In genomic region chr8:95000684-95001083, GRCm38 (mm10) we compare ENCODE assay signal across 8 mouse cellular contexts. TPM values are rescaled to one million over a fixed set of nuclear protein-coding genes. Genes with fewer than 3 reads are reported as not detected.
DNase-seq lines count a peak whose midpoint lies in the region; TF ChIP-seq lines count a peak whose summit lies in the region.

No protein-coding gene starts in this region.

- intact Hi-C loops in left cerebral cortex, adult 2 months (cut with DNase I): loop anchor here (1.0 to 2.0 kb wide), 3 partner anchors 50 to 126 kb away; no protein-coding TSS in a partner anchor
- intact Hi-C loops in left cerebral cortex, postnatal 14 days (cut with DNase I): loop anchor here (1.0 to 5.0 kb wide), 2 partner anchors 50 to 128 kb away; no protein-coding TSS in a partner anchor

- H3K36me3 ChIP-seq in heart, embryonic 10.5 days: 0 out of 2 replicates have a peak, but pooled peaks cover 3% of the 10 kb centered on the region

- no peak for TF ChIP-seq CTCF in left cerebral cortex, adult 2 months (IDR thresholded peaks at IDR 0.05)
- no peak for TF ChIP-seq CTCF in cerebellum, adult 2 months (IDR thresholded peaks at IDR 0.05; ENCODE audit: borderline replicate concordance, insufficient read depth, low read depth, low read length)

- no peaks in the 10 kb centered on the region for H3K27me3 ChIP-seq in heart, embryonic 10.5 days (ENCODE audit: insufficient read depth, poor library complexity, severe bottlenecking)
- H3K27me3 ChIP-seq in cerebellum, adult 2 months (ENCODE audit: control insufficient read depth, insufficient read depth, low read length): no peaks in the 10 kb centered on the region

- no peaks in the 10 kb centered on the region for H3K9me3 ChIP-seq in heart, embryonic 10.5 days

- no peak for TF ChIP-seq POLR2A in cerebellum, adult 2 months (IDR thresholded peaks at IDR 0.05; ENCODE audit: borderline replicate concordance, insufficient read depth, low read length)

- no peak overlapping the region for H3K4me3 ChIP-seq in left cerebral cortex, adult 2 months
- H3K4me3 ChIP-seq in heart, embryonic 10.5 days: no peak overlapping the region
- H3K4me3 ChIP-seq in cerebellum, adult 2 months (replicated peaks; ENCODE audit: insufficient read depth, low read depth, low read length): no peak overlapping the region

- peak in 1 of 2 experiments; percentile 51 for DNase-seq in left cerebral cortex, adult 2 months (ENCODE audit: extremely low spot score in 1 of 2, low spot score in 2 of 2)
- DNase-seq in left cerebral cortex, postnatal 14 days (ENCODE audit: low spot score in 2 of 2): no peak
- peak; percentile 72 for DNase-seq in c-Kit-positive CD71-positive TER-119-positive erythroid progenitor cells, embryonic 14.5 days (ENCODE audit: low spot score)
- no peak for DNase-seq in heart, embryonic 10.5 days (ENCODE audit: low spot score)
- DNase-seq in kidney, adult 9 months: peak; percentile 79
- peak; percentile 82 to 84 for DNase-seq in lung, postnatal 4 days
- DNase-seq in skeletal muscle tissue, adult 2 months (ENCODE audit: low read depth, low spot score): peak; percentile 41
- no peak for DNase-seq in cerebellum, adult 2 months

- peak overlapping the region; percentile 69 for H3K27ac ChIP-seq in left cerebral cortex, adult 2 months
- peak overlapping the region; percentile 85; the same call in 1 of the 2 replicates for H3K27ac ChIP-seq in heart, embryonic 10.5 days
- no peak overlapping the region for H3K27ac ChIP-seq in cerebellum, adult 2 months (ENCODE audit: insufficient read depth, low read length)

- 20% methylated on average over 5 of the region's 5 CpGs for WGBS in heart, embryonic 10.5 days
- WGBS in cerebellum, adult 2 months: 21% methylated on average over 5 of the region's 5 CpGs

- H3K4me1 ChIP-seq in heart, embryonic 10.5 days: peaks cover 57% of the 10 kb centered on the region
- H3K4me1 ChIP-seq in cerebellum, adult 2 months (ENCODE audit: control insufficient read depth, insufficient read depth, low read length): 0 out of 2 replicates have a peak, but pooled peaks cover 3% of the 10 kb centered on the region

RNA-seq across cellular contexts. Expression of gene Adgrg3, which starts 16.8 kb away (rescaled TPM):
- under 1 TPM; 0.23 to 0.32 TPM for total RNA-seq in left cerebral cortex, adult 2 months (2021)
- total RNA-seq in left cerebral cortex, postnatal 14 days (2021): under 1 TPM; 0.68 to 0.89 TPM
- polyA plus RNA-seq in heart, embryonic 10.5 days (2016; fragmentation: Nextera tagmentation; extraction: Ambion mirVana): 3.0 and 3.9 TPM in 2 replicates
- polyA plus RNA-seq in cerebellum, adult 2 months (2012; rRNA removed): 0.16 and 0.25 TPM in 2 replicates

RNA-seq across cellular contexts. Expression of gene Adgrg1, which starts 26.1 kb away (rescaled TPM):
- 10 to 100 TPM; 77.6 to 86.8 TPM for total RNA-seq in left cerebral cortex, adult 2 months (2021)
- total RNA-seq in left cerebral cortex, postnatal 14 days (2021): 100 to 1,000 TPM in 1 of 2 experiments, 10 to 100 TPM in 1; 93.3 to 110 TPM
- 9.0 and 16.6 TPM in 2 replicates for polyA plus RNA-seq in heart, embryonic 10.5 days (2016; fragmentation: Nextera tagmentation; extraction: Ambion mirVana)
- polyA plus RNA-seq in cerebellum, adult 2 months (2012; rRNA removed): 75.8 and 79.1 TPM in 2 replicates

RNA-seq across cellular contexts. Expression of gene Drc7, which starts 54.2 kb away (rescaled TPM):
- 1 to 10 TPM in 1 of 2 experiments, under 1 TPM in 1; 0.75 to 1.1 TPM for total RNA-seq in left cerebral cortex, adult 2 months (2021)
- 1 to 10 TPM; 1.3 to 2.1 TPM for total RNA-seq in left cerebral cortex, postnatal 14 days (2021)
- polyA plus RNA-seq in heart, embryonic 10.5 days (2016; fragmentation: Nextera tagmentation; extraction: Ambion mirVana): 0.09 TPM in 1 of 2 replicates, not detected in the other
- 2.2 and 5.1 TPM in 2 replicates for polyA plus RNA-seq in cerebellum, adult 2 months (2012; rRNA removed)

Comparison
In these comparisons a context has a peak if more than half of its experiments do, and no peak if none do; other contexts are left out.
1. DNase-seq: peak in c-Kit-positive CD71-positive TER-119-positive erythroid progenitor cells, embryonic 14.5 days (single experiment), kidney, adult 9 months (single experiment), lung, postnatal 4 days (2 of 2) and skeletal muscle tissue, adult 2 months (single experiment); none in left cerebral cortex, postnatal 14 days (0 of 2), heart, embryonic 10.5 days (single experiment) and cerebellum, adult 2 months (0 of 2).